Mouse (Mus musculus): ENCODE data around the gene Hif3a.

Gene Hif3a

GRCm38 (mm10) chr7:17054325-17054989 is 7.8 kb downstream of the Hif3a start:
- no peaks in the 10 kb centered on the region; the same call in 1 of the 2 replicates for H3K36me3 ChIP-seq (ENCODE audit: insufficient read depth, low read length)

GRCm38 (mm10) chr7:17050933-17051594 is 11.2 kb downstream of the Hif3a start:
- TF ChIP-seq POU5F1 (IDR thresholded peaks at IDR 0.05; ENCODE audit: borderline replicate concordance, low read length) = no peak
- peak; percentile 59 for TF ChIP-seq CTCF (conservative IDR thresholded peaks at IDR 0.05; ENCODE audit: low read length)
- no peak for TF ChIP-seq NANOG (IDR thresholded peaks at IDR 0.05; ENCODE audit: borderline replicate concordance, low read length)
- Histone ChIP-seq H3K36me3 (ENCODE audit: insufficient read depth, low read length) (peaks cover 8% of the 10 kb centered on the region), H3K9me3 (ENCODE audit: low read length) (peaks cover 11% of the 10 kb centered on the region), H3K4me1 (replicated peaks; ENCODE audit: low read depth, low read length) (peaks cover 10% of the 10 kb centered on the region), H3K27me3 (ENCODE audit: insufficient read depth, low read length) (no peaks in the 10 kb centered on the region), H3K4me3 (replicated peaks; ENCODE audit: low read length) (no peak overlapping the region)

More at GRCm38 (mm10) chr7:17054325-17054989, 7.8 kb downstream of the Hif3a start:
- Histone ChIP-seq H3K4me1 (replicated peaks; ENCODE audit: low read depth, low read length) (peaks cover 37% of the 10 kb centered on the region), H3K4me3 (replicated peaks; ENCODE audit: low read length) (no peak overlapping the region), H3K27me3 (ENCODE audit: insufficient read depth, low read length) (no peaks in the 10 kb centered on the region), H3K9me3 (ENCODE audit: low read length) (no peaks in the 10 kb centered on the region)
- TF ChIP-seq CTCF (conservative IDR thresholded peaks at IDR 0.05; ENCODE audit: low read length) (no peak), POU5F1 (IDR thresholded peaks at IDR 0.05; ENCODE audit: borderline replicate concordance, low read length) (no peak), NANOG (IDR thresholded peaks at IDR 0.05; ENCODE audit: borderline replicate concordance, low read length) (no peak)

GRCm38 (mm10) chr7:17050491-17050890 is 11.7 kb downstream of the Hif3a start:
- Histone ChIP-seq H3K36me3 (ENCODE audit: insufficient read depth, low read length) (peaks cover 8% of the 10 kb centered on the region), H3K9me3 (ENCODE audit: low read length) (peaks cover 14% of the 10 kb centered on the region), H3K4me1 (replicated peaks; ENCODE audit: low read depth, low read length) (peaks cover 6% of the 10 kb centered on the region), H3K4me3 (replicated peaks; ENCODE audit: low read length) (no peak overlapping the region), H3K27me3 (ENCODE audit: insufficient read depth, low read length) (no peaks in the 10 kb centered on the region)
- no peak for TF ChIP-seq CTCF (conservative IDR thresholded peaks at IDR 0.05; ENCODE audit: low read length)
- no peak for TF ChIP-seq POU5F1 (IDR thresholded peaks at IDR 0.05; ENCODE audit: borderline replicate concordance, low read length)
- TF ChIP-seq NANOG (IDR thresholded peaks at IDR 0.05; ENCODE audit: borderline replicate concordance, low read length) = no peak

GRCm38 (mm10) chr7:17048431-17049190 is 13.6 kb downstream of the Hif3a start:
- Histone ChIP-seq H3K4me3 (replicated peaks; ENCODE audit: low read length) (no peak overlapping the region), H3K4me1 (replicated peaks; ENCODE audit: low read depth, low read length) (peaks cover 6% of the 10 kb centered on the region), H3K27me3 (ENCODE audit: insufficient read depth, low read length) (no peaks in the 10 kb centered on the region), H3K9me3 (ENCODE audit: low read length) (peaks cover 14% of the 10 kb centered on the region), H3K36me3 (ENCODE audit: insufficient read depth, low read length) (peaks cover 16% of the 10 kb centered on the region)
- TF ChIP-seq CTCF (conservative IDR thresholded peaks at IDR 0.05; ENCODE audit: low read length) (no peak), NANOG (IDR thresholded peaks at IDR 0.05; ENCODE audit: borderline replicate concordance, low read length) (no peak), POU5F1 (IDR thresholded peaks at IDR 0.05; ENCODE audit: borderline replicate concordance, low read length) (no peak)

DNA sequence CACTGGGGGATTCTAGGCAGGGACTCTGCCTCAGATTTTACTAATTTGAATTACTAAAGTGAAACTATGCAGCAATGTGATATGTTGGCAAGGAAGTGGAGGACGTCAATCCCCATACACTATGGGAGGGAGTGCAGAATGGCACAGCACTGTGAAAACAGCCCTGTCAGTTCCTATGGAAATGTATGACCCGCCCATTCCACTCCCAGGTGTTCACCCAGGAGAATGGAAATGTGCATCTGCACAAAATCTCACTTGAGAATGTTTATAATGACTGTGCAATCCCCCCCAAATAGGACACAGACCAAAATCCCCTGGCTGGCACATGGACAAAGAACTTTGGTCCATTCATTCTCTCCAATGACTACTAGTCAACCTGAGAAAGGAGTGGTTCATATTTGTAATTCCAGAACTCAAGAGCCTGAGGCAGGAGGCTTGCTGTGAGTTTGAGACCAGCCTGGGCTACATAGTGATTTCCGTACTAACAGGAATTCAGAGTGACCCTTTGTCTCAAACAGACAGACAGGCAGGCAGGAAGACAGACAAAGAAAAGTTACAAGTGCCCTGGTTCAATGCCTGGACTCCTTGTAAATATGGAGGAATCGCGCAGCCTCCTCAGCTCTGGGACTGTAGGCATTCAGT is 15.1 kb downstream of the Hif3a start:
- H3K36me3 ChIP-seq (ENCODE audit: insufficient read depth, low read length) = peaks cover 16% of the 10 kb centered on the region
- TF ChIP-seq CTCF (conservative IDR thresholded peaks at IDR 0.05; ENCODE audit: low read length) (no peak), POU5F1 (IDR thresholded peaks at IDR 0.05; ENCODE audit: borderline replicate concordance, low read length) (no peak), NANOG (IDR thresholded peaks at IDR 0.05; ENCODE audit: borderline replicate concordance, low read length) (no peak)
- H3K4me1 ChIP-seq (replicated peaks; ENCODE audit: low read depth, low read length) = peaks cover 6% of the 10 kb centered on the region
- peaks cover 14% of the 10 kb centered on the region for H3K9me3 ChIP-seq (ENCODE audit: low read length)
- H3K4me3 ChIP-seq (replicated peaks; ENCODE audit: low read length) = no peak overlapping the region
- H3K27me3 ChIP-seq (ENCODE audit: insufficient read depth, low read length) = no peaks in the 10 kb centered on the region

DNA sequence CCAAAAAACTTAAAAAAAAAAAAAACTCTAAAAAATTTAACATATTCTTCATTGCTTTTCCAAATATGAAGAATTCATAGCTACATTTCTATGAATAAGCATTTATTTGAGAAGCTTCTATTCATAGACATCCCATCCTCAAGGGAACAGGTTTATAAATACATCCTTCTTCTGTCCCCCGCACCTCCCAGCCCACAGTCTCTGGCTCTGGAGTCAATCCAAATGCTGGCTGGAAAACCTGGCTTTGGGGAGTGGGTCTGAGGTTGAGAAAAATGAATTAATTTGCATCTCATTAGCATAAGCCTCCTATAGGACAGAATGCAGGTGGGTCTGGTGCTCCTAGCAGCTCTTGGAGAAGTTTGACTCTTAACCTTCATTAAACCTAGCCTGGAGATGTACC is 16.5 kb downstream of the Hif3a start:
- H3K36me3 ChIP-seq (ENCODE audit: insufficient read depth, low read length) = peaks cover 16% of the 10 kb centered on the region
- peaks cover 8% of the 10 kb centered on the region for H3K4me1 ChIP-seq (replicated peaks; ENCODE audit: low read depth, low read length)
- no peaks in the 10 kb centered on the region for H3K27me3 ChIP-seq (ENCODE audit: insufficient read depth, low read length)
- peaks cover 14% of the 10 kb centered on the region for H3K9me3 ChIP-seq (ENCODE audit: low read length)
- H3K4me3 ChIP-seq (replicated peaks; ENCODE audit: low read length) = no peak overlapping the region
- TF ChIP-seq NANOG (IDR thresholded peaks at IDR 0.05; ENCODE audit: borderline replicate concordance, low read length) (no peak), POU5F1 (IDR thresholded peaks at IDR 0.05; ENCODE audit: borderline replicate concordance, low read length) (no peak)

DNA sequence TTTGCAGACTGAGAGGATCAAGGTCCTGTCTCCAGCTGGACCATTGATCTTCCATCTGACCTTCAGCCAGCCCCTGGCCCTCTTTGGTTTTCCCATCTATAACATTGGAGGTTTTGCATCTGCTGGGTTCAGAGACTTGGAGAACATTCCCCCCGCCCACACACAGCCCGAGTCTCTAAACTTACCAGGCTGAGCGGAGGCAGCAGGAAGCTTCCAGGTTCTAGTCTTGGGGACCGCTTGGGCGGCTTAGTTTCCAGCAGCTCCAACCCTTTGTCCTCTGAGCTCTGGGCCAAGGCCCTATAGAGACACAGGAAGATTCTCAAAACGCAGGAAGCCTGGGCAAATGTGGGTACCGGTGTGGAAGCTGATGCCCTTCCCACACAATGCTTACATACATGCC is 22.9 kb downstream of the Hif3a start:
- peak overlapping the region; percentile 13; the same call in 1 of the 2 replicates for H3K4me3 ChIP-seq (replicated peaks; ENCODE audit: low read length)
- H3K27me3 ChIP-seq (ENCODE audit: insufficient read depth, low read length) = no peaks in the 10 kb centered on the region
- no peaks in the 10 kb centered on the region for H3K9me3 ChIP-seq (ENCODE audit: low read length)
- TF ChIP-seq CTCF (conservative IDR thresholded peaks at IDR 0.05; ENCODE audit: low read length) = no peak
- TF ChIP-seq POU5F1 (IDR thresholded peaks at IDR 0.05; ENCODE audit: borderline replicate concordance, low read length) = no peak
- no peak for TF ChIP-seq NANOG (IDR thresholded peaks at IDR 0.05; ENCODE audit: borderline replicate concordance, low read length)
- H3K4me1 ChIP-seq (replicated peaks; ENCODE audit: low read depth, low read length) = peaks cover 8% of the 10 kb centered on the region
- peaks cover 10% of the 10 kb centered on the region; the same call in 1 of the 2 replicates for H3K36me3 ChIP-seq (ENCODE audit: insufficient read depth, low read length)

All from E14TG2a.4 (cell line).